Mouse (Mus musculus): ENCODE measurements around the gene Zdhhc7. TPM values are rescaled to one million over a fixed set of nuclear protein-coding genes. Genes with fewer than 3 reads are reported as not detected.

Zdhhc7 gene
- 33.1 and 34.7 TPM in 2 replicates for polyA plus RNA-seq (2012; rRNA removed)

GRCm38 (mm10) chr8:120101068-120101972 lies at the start of gene Zdhhc7:
TSS of gene Zdhhc7 (minus strand) at chr8:120101482.

GRCm38 (mm10) chr8:120113758-120114255 lies 12.5 kb upstream of the Zdhhc7 start, which contains the start of gene 6430548M08Rik:
TSS of gene 6430548M08Rik (plus strand) at chr8:120114152.

Other genes with a start within 250 kb of the Zdhhc7 start
- gene Klhl36, start 239.2 kb downstream of the Zdhhc7 start, polyA plus RNA-seq (2012; rRNA removed), result 14.7 and 15.3 TPM in 2 replicates
- gene Usp10, start 191.1 kb downstream of the Zdhhc7 start, polyA plus RNA-seq (2012; rRNA removed), result 141 and 149 TPM in 2 replicates
- 43.4 and 43.7 TPM in 2 replicates for gene Gm20388, start 190.6 kb downstream of the Zdhhc7 start, polyA plus RNA-seq (2012; rRNA removed)
- 2.1 and 3.5 TPM in 2 replicates for gene Crispld2, start 109.0 kb downstream of the Zdhhc7 start, polyA plus RNA-seq (2012; rRNA removed)
- 20.2 and 22.4 TPM in 2 replicates for gene 6430548M08Rik, start 12.7 kb upstream of the Zdhhc7 start, polyA plus RNA-seq (2012; rRNA removed)
- gene Fam92b, start 76.0 kb upstream of the Zdhhc7 start, polyA plus RNA-seq (2012; rRNA removed), result 1.5 and 1.9 TPM in 2 replicates
- 63.4 and 75.9 TPM in 2 replicates for gene Gse1, start 127.0 kb upstream of the Zdhhc7 start, polyA plus RNA-seq (2012; rRNA removed)

All from central nervous system, embryonic 14 days (tissue).